Mouse (Mus musculus) hematopoietic stem cell, adult 5-6 weeks (primary cell): ENCODE measurements around the gene Serf1. TPM values are rescaled to one million over a fixed set of nuclear protein-coding genes. Genes with fewer than 3 reads are reported as not detected.

Experiments used
- total RNA-seq: library from RNA; stranded (forward); fragments of 172-1452, 232-1000 nt; gene quantifications from 2 replicates; pipeline ENCODE4 v1.2.3, GENCODE M21; 2017

Serf1 gene
- total RNA-seq, 1 experiment from 2014 or later = 73.1 TPM

Other genes with a start within 250 kb of the Serf1 start
- not detected in 2 replicates for gene Cartpt, start 206.9 kb upstream of the Serf1 start, total RNA-seq
- gene Mccc2, start 92.4 kb upstream of the Serf1 start, total RNA-seq = 33.9 and 34.1 TPM in 2 replicates
- 60.0 and 61.8 TPM in 2 replicates for gene Bdp1, start 3.9 kb upstream of the Serf1 start, total RNA-seq
- 39.0 and 54.3 TPM in 2 replicates for gene Smn1, start 16.8 kb downstream of the Serf1 start, total RNA-seq
- 11.8 and 13.9 TPM in 2 replicates for gene Naip2, start 94.1 kb downstream of the Serf1 start, total RNA-seq
- 20.8 and 21.6 TPM in 2 replicates for gene Naip5, start 138.3 kb downstream of the Serf1 start, total RNA-seq
- 2.6 and 5.3 TPM in 2 replicates for gene Naip6, start 209.7 kb downstream of the Serf1 start, total RNA-seq